Mouse (Mus musculus): ENCODE measurements around the gene Vmn1r23. TPM values are rescaled to one million over a fixed set of nuclear protein-coding genes. Genes with fewer than 3 reads are reported as not detected.
"Not testable (repeated sequence)": the region's sequence is repeated elsewhere in the genome, so short reads cannot be mapped to it uniquely, and the experiment has no call there.

The Vmn1r23 gene
- not detected in 2 replicates for polyA plus RNA-seq (2016; fragmentation: Nextera tagmentation; extraction: Ambion mirVana)

GRCm38 (mm10) chr6:57926738-57927137 lies at the start of gene Vmn1r23:
Gene Vmn1r23 (minus strand): TSS chr6:57926838.
- no peak within 1 kb of the TSS for H3K4me3 ChIP-seq
- H3K27me3 ChIP-seq, result no peaks in the 10 kb centered on the region
- no peak within 1 kb of the TSS for H3K27ac ChIP-seq
- WGBS, result 92% methylated on average over 1 of the region's 1 CpGs
- H3K4me1 ChIP-seq, result no peaks in the 10 kb centered on the region
- no peak within 1 kb of the TSS for H3K9ac ChIP-seq
- no peaks in the 10 kb centered on the region for H3K9me3 ChIP-seq
- no peaks in the 10 kb centered on the region for H3K36me3 ChIP-seq
- no peak within 1 kb of the TSS for H3K4me2 ChIP-seq (replicated peaks)
- no peak for ATAC-seq (ENCODE audit: insufficient number of reproducible peaks, insufficient read depth, low FRiP score, low TSS enrichment)

- H3K9ac ChIP-seq; ATAC-seq (ENCODE audit: insufficient number of reproducible peaks, insufficient read depth, low FRiP score, low TSS enrichment); H3K4me1 ChIP-seq; H3K36me3 ChIP-seq; H3K4me3 ChIP-seq; H3K4me2 ChIP-seq (replicated peaks); H3K9me3 ChIP-seq; H3K27me3 ChIP-seq; H3K27ac ChIP-seq: not testable (repeated sequence)
- WGBS, result 79% methylated on average over 1 of the region's 1 CpGs
These were observed 34.8 kb upstream of the Vmn1r23 start, which contains the start of gene Vmn1r24 for GRCm38 (mm10) chr6:57961403-57961802. Gene Vmn1r24 (minus strand): TSS chr6:57961503.

GRCm38 (mm10) chr6:57907928-57908327 lies 18.7 kb downstream of the Vmn1r23 start, which contains the start of gene Vmn1r22:
Gene Vmn1r22 (minus strand): TSS chr6:57908028.
- H3K4me2 ChIP-seq (replicated peaks), result no peak within 1 kb of the TSS
- H3K27me3 ChIP-seq, result no peaks in the 10 kb centered on the region
- ATAC-seq (ENCODE audit: insufficient number of reproducible peaks, insufficient read depth, low FRiP score, low TSS enrichment), result no peak
- no peaks in the 10 kb centered on the region for H3K36me3 ChIP-seq
- 87% methylated on average over 1 of the region's 1 CpGs for WGBS
- no peaks in the 10 kb centered on the region for H3K9me3 ChIP-seq
- no peaks in the 10 kb centered on the region for H3K4me1 ChIP-seq
- H3K9ac ChIP-seq, result no peak within 1 kb of the TSS
- no peak within 1 kb of the TSS for H3K27ac ChIP-seq
- H3K4me3 ChIP-seq, result no peak within 1 kb of the TSS

Other genes starting within 250 kb of the Vmn1r23 start
- 15.4 and 16.5 TPM in 2 replicates for gene Pyurf, start 234.8 kb downstream of the Vmn1r23 start, polyA plus RNA-seq (2016; fragmentation: Nextera tagmentation; extraction: Ambion mirVana)
- gene Lancl2, start 224.3 kb downstream of the Vmn1r23 start, polyA plus RNA-seq (2016; fragmentation: Nextera tagmentation; extraction: Ambion mirVana), result 37.7 and 39.7 TPM in 2 replicates
- gene Vopp1, start 101.7 kb downstream of the Vmn1r23 start, polyA plus RNA-seq (2016; fragmentation: Nextera tagmentation; extraction: Ambion mirVana), result 71.2 and 76.2 TPM in 2 replicates
- not detected in 2 replicates for gene Vmn1r21, start 76.5 kb downstream of the Vmn1r23 start, polyA plus RNA-seq (2016; fragmentation: Nextera tagmentation; extraction: Ambion mirVana)
- not detected in 2 replicates for gene Vmn1r22, start 18.8 kb downstream of the Vmn1r23 start, polyA plus RNA-seq (2016; fragmentation: Nextera tagmentation; extraction: Ambion mirVana)
- not detected in 2 replicates for gene Vmn1r24, start 34.7 kb upstream of the Vmn1r23 start, polyA plus RNA-seq (2016; fragmentation: Nextera tagmentation; extraction: Ambion mirVana)
- gene Vmn1r25, start 54.0 kb upstream of the Vmn1r23 start, polyA plus RNA-seq (2016; fragmentation: Nextera tagmentation; extraction: Ambion mirVana), result not detected in 2 replicates
- gene Vmn1r26, start 88.3 kb upstream of the Vmn1r23 start, polyA plus RNA-seq (2016; fragmentation: Nextera tagmentation; extraction: Ambion mirVana), result not detected in 2 replicates